Mouse (Mus musculus): ENCODE data around the gene Gm6525. TPM values are rescaled to one million over a fixed set of nuclear protein-coding genes. Genes with fewer than 3 reads are reported as not detected.

The Gm6525 gene
- polyA plus RNA-seq, 1 experiment: not detected

DNA sequence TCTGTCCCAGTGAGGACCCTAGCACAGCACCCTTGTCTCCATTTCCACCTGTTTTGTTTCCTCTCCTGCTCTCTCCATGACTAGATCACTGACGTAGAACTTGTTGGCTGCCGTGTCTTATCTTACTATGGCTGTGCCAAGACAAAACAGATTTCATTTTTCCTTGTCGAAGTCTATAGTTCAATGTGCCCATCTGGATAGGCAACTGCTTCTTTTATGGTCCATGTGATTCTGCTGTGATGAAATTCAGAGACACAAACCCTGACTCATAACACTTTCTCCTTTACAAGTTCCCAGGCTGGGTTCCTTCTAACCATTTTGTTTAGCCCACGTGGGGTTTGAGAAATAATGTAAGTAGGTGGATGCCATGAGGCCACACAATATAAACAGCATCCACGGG is 7.8 kb upstream of the Gm6525 start:
- Histone ChIP-seq H3K4me1 (ENCODE audit: control insufficient read depth, insufficient read depth, low read length) (peaks cover 3% of the 10 kb centered on the region), H3K4me3 (ENCODE audit: insufficient read depth, low read length) (no peak overlapping the region), H3K27ac (ENCODE audit: insufficient read depth, low read length) (no peak overlapping the region)
- TF ChIP-seq POLR2A (IDR thresholded peaks at IDR 0.05; ENCODE audit: low read depth, low read length) (no peak), CTCF (IDR thresholded peaks at IDR 0.05; ENCODE audit: borderline replicate concordance, insufficient read depth, low read length) (no peak)

DNA sequence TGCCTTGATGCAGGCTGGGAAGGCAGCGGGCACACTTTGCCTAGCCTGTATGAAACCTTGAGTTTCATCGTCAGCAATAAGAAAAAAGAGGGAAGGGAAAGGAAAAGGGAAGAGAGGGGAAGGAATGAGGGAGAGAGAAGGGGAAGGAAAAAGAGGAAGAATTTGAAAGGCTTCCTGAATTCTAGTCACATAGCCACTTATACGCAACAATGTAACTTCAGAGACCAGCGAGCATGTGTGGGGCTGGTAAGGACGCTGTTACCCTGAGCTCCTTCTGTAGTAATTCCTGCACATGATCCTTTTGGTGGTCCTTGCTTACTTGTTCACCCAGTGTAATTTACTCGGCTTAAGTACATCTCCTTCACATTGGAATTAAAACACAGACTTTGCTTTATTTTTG is 5.0 kb upstream of the Gm6525 start:
- TF ChIP-seq POLR2A (IDR thresholded peaks at IDR 0.05; ENCODE audit: low read depth, low read length) (no peak), CTCF (IDR thresholded peaks at IDR 0.05; ENCODE audit: borderline replicate concordance, insufficient read depth, low read length) (no peak)

DNA sequence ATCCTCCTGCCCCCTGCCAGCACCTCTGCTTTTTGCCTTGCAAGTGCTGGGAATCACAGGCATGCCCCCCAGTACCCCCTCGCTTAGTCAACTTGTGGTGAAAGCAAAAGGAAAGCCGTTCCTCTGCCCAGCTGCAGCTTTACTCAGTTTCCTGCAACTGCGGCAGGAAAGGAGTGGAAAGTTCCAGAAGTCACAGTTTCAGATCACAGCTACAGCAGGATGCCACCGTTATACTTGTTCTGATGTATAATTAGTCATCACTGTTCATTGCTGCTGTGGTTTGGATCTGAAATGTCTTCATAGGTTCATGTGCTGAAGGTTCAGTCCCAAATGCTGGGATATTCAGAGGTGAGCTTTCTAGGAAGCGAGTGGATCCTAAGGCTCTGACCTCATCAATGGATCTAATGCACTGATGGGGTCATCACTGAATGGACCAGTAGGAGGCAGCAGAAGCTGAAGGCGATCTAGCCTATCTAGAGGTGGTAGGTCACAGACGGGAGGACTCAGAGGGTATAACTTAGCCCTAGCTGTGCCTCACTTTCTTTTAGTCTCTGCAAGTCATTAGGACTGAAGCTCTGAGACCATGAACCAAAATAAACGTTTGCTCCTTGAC is 4.4 kb upstream of the Gm6525 start:
- Histone ChIP-seq H3K27ac (ENCODE audit: insufficient read depth, low read length) (peak overlapping the region; percentile 53; the same call in 1 of the 2 replicates), H3K4me1 (ENCODE audit: control insufficient read depth, insufficient read depth, low read length) (peaks cover 3% of the 10 kb centered on the region), H3K4me3 (ENCODE audit: insufficient read depth, low read length) (no peak overlapping the region)
- TF ChIP-seq CTCF (IDR thresholded peaks at IDR 0.05; ENCODE audit: borderline replicate concordance, insufficient read depth, low read length): peak; percentile 15; the same call in 1 of the 2 replicates
- no peak for TF ChIP-seq POLR2A (IDR thresholded peaks at IDR 0.05; ENCODE audit: low read depth, low read length)

More for the DNA sequence above, 5.0 kb upstream of the Gm6525 start:
- Histone ChIP-seq H3K4me3 (ENCODE audit: insufficient read depth, low read length) (no peak overlapping the region), H3K4me1 (ENCODE audit: control insufficient read depth, insufficient read depth, low read length) (peaks cover 3% of the 10 kb centered on the region), H3K27ac (ENCODE audit: insufficient read depth, low read length) (no peak overlapping the region)

DNA sequence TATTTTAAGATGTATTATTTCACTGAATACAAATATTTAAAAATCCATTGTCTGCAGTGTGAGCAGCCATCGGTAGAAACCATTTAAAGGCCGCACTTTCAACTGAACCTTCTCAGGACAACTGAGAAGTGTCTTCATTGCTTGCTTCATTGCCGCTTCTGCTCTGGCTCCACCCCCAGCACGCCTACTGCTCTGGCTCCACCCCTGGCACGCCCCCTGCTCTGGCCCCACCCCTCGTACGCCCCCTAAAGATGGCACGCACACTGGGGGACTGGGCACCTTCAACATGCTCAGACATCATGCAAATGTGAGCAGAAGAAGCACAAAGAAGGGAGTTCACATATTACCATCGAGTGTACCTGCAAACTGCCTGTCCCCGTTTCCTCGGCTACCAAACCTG is 1.5 kb upstream of the Gm6525 start:
- H3K4me1 ChIP-seq (ENCODE audit: control insufficient read depth, insufficient read depth, low read length): peaks cover 3% of the 10 kb centered on the region
- no peak for TF ChIP-seq POLR2A (IDR thresholded peaks at IDR 0.05; ENCODE audit: low read depth, low read length)
- no peak for TF ChIP-seq CTCF (IDR thresholded peaks at IDR 0.05; ENCODE audit: borderline replicate concordance, insufficient read depth, low read length)
- H3K4me3 ChIP-seq (ENCODE audit: insufficient read depth, low read length): no peak overlapping the region
- H3K27ac ChIP-seq (ENCODE audit: insufficient read depth, low read length): no peak overlapping the region

DNA sequence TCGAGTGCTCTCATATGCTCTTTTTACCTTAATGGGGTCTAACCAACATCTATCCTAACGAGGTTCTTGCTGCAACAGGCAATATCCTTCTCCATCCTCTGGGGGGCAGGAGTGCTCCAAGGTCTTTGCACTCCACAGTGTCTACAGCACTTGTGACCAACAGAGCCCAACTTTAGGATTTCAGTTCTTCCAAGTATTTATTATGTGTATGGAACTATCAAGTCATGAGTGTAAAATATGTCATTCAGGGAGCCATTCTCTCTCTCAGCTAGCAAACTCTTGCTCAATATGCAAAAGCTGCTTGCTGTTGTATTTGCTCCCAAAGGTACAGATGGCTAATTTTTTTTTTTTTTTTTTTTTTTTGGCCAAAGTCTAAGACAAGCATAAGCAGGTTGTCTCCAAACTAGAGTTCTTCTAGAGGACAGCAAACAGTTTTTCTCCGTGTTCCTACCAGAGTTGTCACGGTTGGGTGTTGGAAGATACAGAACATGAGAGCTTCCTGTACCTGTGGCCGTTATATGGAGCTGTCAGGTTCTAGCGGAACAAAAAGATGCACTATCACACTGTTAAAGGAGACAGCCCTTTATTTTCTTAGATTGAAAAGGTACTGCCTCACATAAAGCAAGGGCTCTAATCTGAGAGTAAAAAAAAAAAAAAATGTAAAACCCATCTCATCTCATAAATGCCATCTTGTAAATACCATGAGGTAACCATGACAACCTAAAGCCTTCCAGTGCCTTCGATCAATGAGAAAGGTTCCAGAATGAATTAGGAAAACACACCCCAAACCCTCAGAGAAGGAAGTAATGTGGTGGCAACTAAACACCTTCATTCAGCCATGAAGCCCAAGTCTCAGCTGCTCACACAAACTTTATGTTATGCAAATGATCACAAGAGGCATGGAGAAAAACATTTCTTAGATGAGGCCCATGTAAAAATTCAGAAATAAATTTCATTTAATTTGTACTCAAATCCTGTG is 1.7 kb downstream of the Gm6525 start:
- H3K4me1 ChIP-seq (ENCODE audit: control insufficient read depth, insufficient read depth, low read length): no peaks in the 10 kb centered on the region
- TF ChIP-seq CTCF (IDR thresholded peaks at IDR 0.05; ENCODE audit: borderline replicate concordance, insufficient read depth, low read length) (peak; percentile 72; the same call in 1 of the 2 replicates), POLR2A (IDR thresholded peaks at IDR 0.05; ENCODE audit: low read depth, low read length) (no peak)
- H3K4me3 ChIP-seq (ENCODE audit: insufficient read depth, low read length): no peak overlapping the region
- H3K27ac ChIP-seq (ENCODE audit: insufficient read depth, low read length): no peak overlapping the region

DNA sequence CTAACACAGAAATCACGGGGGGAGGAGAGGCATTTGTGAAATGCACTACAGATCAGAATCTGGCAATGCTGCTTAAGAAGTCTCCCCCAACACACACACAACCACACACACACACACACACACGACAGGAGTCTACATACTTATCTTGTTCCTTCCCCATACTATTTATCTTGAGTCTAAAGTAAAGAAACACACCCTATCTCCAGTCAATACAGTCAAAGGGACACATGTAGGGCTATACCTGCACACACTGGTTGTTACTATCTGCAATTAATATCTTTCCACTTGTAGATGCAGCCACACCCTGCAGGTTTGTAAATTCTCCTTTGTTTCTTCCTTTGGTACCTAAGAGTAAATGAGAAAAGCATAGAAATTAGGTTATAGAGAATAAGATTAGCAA is 3.9 kb downstream of the Gm6525 start:
- Histone ChIP-seq H3K4me1 (ENCODE audit: control insufficient read depth, insufficient read depth, low read length) (no peaks in the 10 kb centered on the region), H3K27ac (ENCODE audit: insufficient read depth, low read length) (no peak overlapping the region), H3K4me3 (ENCODE audit: insufficient read depth, low read length) (no peak overlapping the region)
- TF ChIP-seq CTCF (IDR thresholded peaks at IDR 0.05; ENCODE audit: borderline replicate concordance, insufficient read depth, low read length): no peak
- TF ChIP-seq POLR2A (IDR thresholded peaks at IDR 0.05; ENCODE audit: low read depth, low read length): no peak

DNA sequence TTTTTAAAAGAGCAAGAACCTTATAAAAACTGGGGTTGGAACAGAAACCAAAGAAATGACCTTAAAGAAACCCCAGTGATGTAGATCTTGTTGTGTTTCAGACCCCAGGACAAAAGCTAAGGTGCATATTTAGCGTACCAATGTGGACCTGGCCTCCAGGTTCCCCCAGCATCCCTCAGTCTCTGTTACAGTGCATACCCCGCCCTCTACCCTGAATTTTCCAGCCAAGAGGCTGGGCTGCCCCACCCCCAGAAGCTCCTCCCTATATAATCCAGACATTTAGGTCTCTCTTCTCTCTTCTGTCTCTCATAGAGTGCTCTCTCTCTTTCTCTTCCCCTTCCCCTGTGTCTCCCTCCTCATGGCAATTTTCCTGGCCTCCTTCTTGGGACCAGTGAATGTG is 6.4 kb downstream of the Gm6525 start:
- TF ChIP-seq CTCF (IDR thresholded peaks at IDR 0.05; ENCODE audit: borderline replicate concordance, insufficient read depth, low read length) (no peak), POLR2A (IDR thresholded peaks at IDR 0.05; ENCODE audit: low read depth, low read length) (no peak)
- H3K27ac ChIP-seq (ENCODE audit: insufficient read depth, low read length): no peak overlapping the region
- H3K4me1 ChIP-seq (ENCODE audit: control insufficient read depth, insufficient read depth, low read length): no peaks in the 10 kb centered on the region
- no peak overlapping the region for H3K4me3 ChIP-seq (ENCODE audit: insufficient read depth, low read length)

DNA sequence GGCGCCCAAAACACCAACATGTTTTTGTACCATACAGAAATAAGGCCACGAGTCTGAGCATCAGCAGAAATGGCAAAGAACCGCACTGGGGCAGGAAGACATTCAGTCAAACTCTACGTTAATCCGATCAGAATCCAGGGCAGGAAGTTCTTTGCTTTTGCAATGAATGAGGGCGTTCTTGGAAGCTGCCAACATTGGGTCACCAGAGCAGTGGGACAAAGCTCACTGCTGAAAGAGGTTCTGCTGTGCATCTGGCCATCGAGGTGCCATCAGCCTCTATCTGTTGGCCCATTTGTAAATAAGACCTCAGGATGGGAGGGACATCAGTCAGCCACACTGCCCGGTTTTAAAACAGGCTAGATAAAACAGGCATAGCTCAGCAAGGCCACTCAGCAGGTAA is 7.2 kb downstream of the Gm6525 start:
- TF ChIP-seq CTCF (IDR thresholded peaks at IDR 0.05; ENCODE audit: borderline replicate concordance, insufficient read depth, low read length): no peak
- no peak for TF ChIP-seq POLR2A (IDR thresholded peaks at IDR 0.05; ENCODE audit: low read depth, low read length)
- no peaks in the 10 kb centered on the region for H3K4me1 ChIP-seq (ENCODE audit: control insufficient read depth, insufficient read depth, low read length)
- no peak overlapping the region for H3K4me3 ChIP-seq (ENCODE audit: insufficient read depth, low read length)
- no peak overlapping the region for H3K27ac ChIP-seq (ENCODE audit: insufficient read depth, low read length)

DNA sequence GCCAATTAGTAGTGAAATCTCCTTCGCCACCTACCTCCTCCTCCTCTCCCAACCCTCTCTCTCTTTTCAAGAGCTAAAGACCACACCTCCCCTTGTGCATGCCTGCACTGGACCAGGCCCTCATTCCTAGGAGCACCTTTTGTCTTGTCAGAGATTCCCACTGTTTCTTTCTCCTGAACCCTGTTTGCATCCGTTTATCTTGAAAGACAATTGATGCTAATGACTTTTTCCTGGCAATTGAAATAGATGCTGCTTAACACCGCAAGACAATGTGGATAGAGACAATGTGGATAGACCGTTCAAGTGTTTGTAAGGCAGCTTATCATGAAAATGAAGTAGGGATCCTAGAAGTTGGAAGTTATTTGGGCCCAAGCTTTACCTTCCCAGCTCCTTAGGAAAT is 7.8 kb downstream of the Gm6525 start:
- TF ChIP-seq POLR2A (IDR thresholded peaks at IDR 0.05; ENCODE audit: low read depth, low read length) (no peak), CTCF (IDR thresholded peaks at IDR 0.05; ENCODE audit: borderline replicate concordance, insufficient read depth, low read length) (no peak)
- Histone ChIP-seq H3K4me3 (ENCODE audit: insufficient read depth, low read length) (no peak overlapping the region), H3K27ac (ENCODE audit: insufficient read depth, low read length) (no peak overlapping the region), H3K4me1 (ENCODE audit: control insufficient read depth, insufficient read depth, low read length) (no peaks in the 10 kb centered on the region)
